Mouse (Mus musculus) midbrain, postnatal 0 days (tissue): ENCODE data around the gene Dnaaf5. TPM values are rescaled to one million over a fixed set of nuclear protein-coding genes. Genes with fewer than 3 reads are reported as not detected.
A peak's percentile ranks its signal among the peaks of the same experiment; 100 is the strongest.

ENCODE experiments used
- ATAC-seq: fragments of 200-750 bp; cut with Nextera tagmentation; 2 replicates; pipeline ENCODE4 v1.8.0; 2017; ENCODE audit warnings: moderate number of reproducible peaks, mild to moderate bottlenecking, moderate TSS enrichment, moderate library complexity; ENCODE audit not compliant: low FRiP score
- DNase-seq: peaks from one replicate; pipeline ENCODE4 v3.0.0-alpha.2; 2015; ENCODE audit warnings: low spot score
- H3K27ac ChIP-seq: fragments of 300-500 bp; sonication (generic); 2 replicates; pipeline ENCODE4 v1.5.1; 2014; ENCODE audit warnings: low read depth, mild to moderate bottlenecking, low read length, mixed read lengths
- H3K27me3 ChIP-seq: fragments of 300-500 bp; sonication (generic); 2 replicates; pipeline ENCODE4 v1.6.1; 2014; ENCODE audit warnings: low read length, control low read depth, mixed read lengths; ENCODE audit not compliant: insufficient read depth
- H3K36me3 ChIP-seq: fragments of 300-500 bp; sonication (generic); 2 replicates; pipeline ENCODE4 v1.6.1; 2014; ENCODE audit warnings: low read length, control low read depth, mixed read lengths; ENCODE audit not compliant: insufficient read depth
- H3K4me1 ChIP-seq: fragments of 300-500 bp; sonication (generic); 2 replicates; pipeline ENCODE4 v1.6.1; 2014; ENCODE audit warnings: mild to moderate bottlenecking, control low read depth, antibody characterized with exemption, low read length, mixed read lengths; ENCODE audit not compliant: insufficient read depth
- H3K4me2 ChIP-seq: fragments of 300-500 bp; sonication (generic); 2 replicates; pipeline ENCODE4 v1.6.1; 2014; ENCODE audit warnings: low read depth, mild to moderate bottlenecking, low read length, mixed read lengths; ENCODE audit not compliant: poor library complexity, severe bottlenecking
- H3K4me3 ChIP-seq: fragments of 300-500 bp; sonication (generic); 2 replicates; pipeline ENCODE4 v1.5.1; 2014; ENCODE audit warnings: low read depth, mild to moderate bottlenecking, low read length, moderate library complexity
- H3K9ac ChIP-seq: fragments of 300-500 bp; sonication (generic); replicated peaks from 2 replicates; pipeline ENCODE4 v1.6.1; 2014; ENCODE audit warnings: mild to moderate bottlenecking, low read length, moderate library complexity, mixed read lengths; ENCODE audit not compliant: poor library complexity, severe bottlenecking
- H3K9me3 ChIP-seq: fragments of 300-500 bp; sonication (generic); 2 replicates; pipeline ENCODE4 v1.6.1; 2016; ENCODE audit warnings: low read length, control low read depth
- CTCF ChIP-seq: IDR thresholded peaks from 2 replicates; pipeline ENCODE4 v1.5.1; 2016; ENCODE audit warnings: antibody characterized with exemption, mild to moderate bottlenecking
- WGBS: fragments of 180-500 bp; shearing (Covaris S2); extraction: QIAGEN DNeasy Blood & Tissue Kit; methylation state at CpG from one replicate; pipeline ENCODE4 v1.1.7; 2014; 5-methylcytosine and 5-hydroxymethylcytosine counted together
- polyA plus RNA-seq: library from polyadenylated mRNA; unstranded; fragments of >200 nt; fragmentation: Nextera tagmentation; extraction: Ambion mirVana; gene quantifications from 2 replicates; pipeline ENCODE4 v1.2.1, GENCODE M21; 2015
- total RNA-seq: library from RNA; depleted of rRNA; stranded (reverse); fragments of >200 nt; gene quantifications from 2 replicates; pipeline ENCODE4 v1.2.3, GENCODE M21; 2014

Gene Dnaaf5
- total and polyA plus RNA-seq, 2 experiments from 2014 or later, result 2.9 to 14.0 TPM

- WGBS, result 93% methylated on average over 8 of the region's 8 CpGs
- no peak overlapping the region for H3K27ac ChIP-seq
- no peak for TF ChIP-seq CTCF
- DNase-seq (no peak), ATAC-seq (no peak)
- H3K27me3 ChIP-seq, result no peaks in the 10 kb centered on the region
- H3K9ac ChIP-seq, result no peak overlapping the region
- H3K4me3 ChIP-seq, result no peak overlapping the region
- H3K36me3 ChIP-seq, result peaks cover 35% of the 10 kb centered on the region
- no peaks in the 10 kb centered on the region for H3K4me1 ChIP-seq
- no peaks in the 10 kb centered on the region for H3K9me3 ChIP-seq
- H3K4me2 ChIP-seq, result no peak overlapping the region
These were observed 10.9 kb downstream of the Dnaaf5 start for GRCm38 (mm10) chr5:139160899-139161298.

- WGBS, result 89% methylated on average over 10 of the region's 10 CpGs
These were observed 11.6 kb downstream of the Dnaaf5 start for GRCm38 (mm10) chr5:139161632-139162031.

GRCm38 (mm10) chr5:139166781-139167361, 16.8 kb downstream of the Dnaaf5 start:
- Histone ChIP-seq H3K9ac (no peak overlapping the region), H3K4me2 (no peak overlapping the region), H3K27ac (no peak overlapping the region), H3K27me3 (no peaks in the 10 kb centered on the region), H3K4me3 (no peak overlapping the region), H3K4me1 (no peaks in the 10 kb centered on the region), H3K9me3 (no peaks in the 10 kb centered on the region), H3K36me3 (peaks cover 53% of the 10 kb centered on the region)
- DNase-seq, result no peak
- ATAC-seq, result no peak
- 93% methylated on average over 6 of the region's 6 CpGs for WGBS
- TF ChIP-seq CTCF, result no peak

More at GRCm38 (mm10) chr5:139161632-139162031, 11.6 kb downstream of the Dnaaf5 start:
- no peak overlapping the region for H3K27ac ChIP-seq
- ATAC-seq (no peak), DNase-seq (no peak)
- no peak overlapping the region for H3K9ac ChIP-seq
- TF ChIP-seq CTCF, result no peak
- no peaks in the 10 kb centered on the region for H3K9me3 ChIP-seq
- H3K36me3 ChIP-seq, result peaks cover 37% of the 10 kb centered on the region
- no peaks in the 10 kb centered on the region for H3K4me1 ChIP-seq
- no peaks in the 10 kb centered on the region for H3K27me3 ChIP-seq
- H3K4me2 ChIP-seq, result no peak overlapping the region
- H3K4me3 ChIP-seq, result no peak overlapping the region

- Histone ChIP-seq H3K36me3 (peaks cover 47% of the 10 kb centered on the region), H3K9ac (no peak overlapping the region), H3K4me3 (no peak overlapping the region), H3K4me1 (no peaks in the 10 kb centered on the region), H3K4me2 (no peak overlapping the region), H3K27ac (no peak overlapping the region), H3K27me3 (no peaks in the 10 kb centered on the region), H3K9me3 (no peaks in the 10 kb centered on the region)
- TF ChIP-seq CTCF, result no peak
- ATAC-seq (no peak), DNase-seq (no peak)
- WGBS, result 81% methylated on average over 1 of the region's 1 CpGs
These were observed 17.5 kb downstream of the Dnaaf5 start for GRCm38 (mm10) chr5:139167548-139167947.

- no peak overlapping the region for H3K4me2 ChIP-seq
- no peak overlapping the region for H3K4me3 ChIP-seq
- ATAC-seq (no peak), DNase-seq (no peak)
- no peak for TF ChIP-seq CTCF
- no peak overlapping the region for H3K27ac ChIP-seq
- no peaks in the 10 kb centered on the region for H3K4me1 ChIP-seq
- H3K9me3 ChIP-seq, result no peaks in the 10 kb centered on the region
- H3K9ac ChIP-seq, result no peak overlapping the region
- 90% methylated on average over 4 of the region's 4 CpGs for WGBS
- H3K27me3 ChIP-seq, result no peaks in the 10 kb centered on the region
- H3K36me3 ChIP-seq, result peaks cover 26% of the 10 kb centered on the region
These were observed 21.9 kb downstream of the Dnaaf5 start for GRCm38 (mm10) chr5:139171929-139172328.

- H3K27ac ChIP-seq, result peak overlapping the region; percentile 69; the same call in 1 of the 2 replicates
- TF ChIP-seq CTCF, result no peak
- no peak overlapping the region for H3K4me3 ChIP-seq
- H3K27me3 ChIP-seq, result no peaks in the 10 kb centered on the region
- ATAC-seq (peak; percentile 10; the same call in 1 of the 2 replicates), DNase-seq (no peak)
- no peak overlapping the region for H3K9ac ChIP-seq
- 46% methylated on average over 10 of the region's 10 CpGs for WGBS
- no peaks in the 10 kb centered on the region for H3K9me3 ChIP-seq
- no peak overlapping the region for H3K4me2 ChIP-seq
- no peaks in the 10 kb centered on the region for H3K4me1 ChIP-seq
- peaks cover 25% of the 10 kb centered on the region for H3K36me3 ChIP-seq
These were observed 24.1 kb downstream of the Dnaaf5 start for GRCm38 (mm10) chr5:139174141-139174540.
